Mouse (Mus musculus): ENCODE results near the gene Ubr4.

GRCm38 (mm10) chr4:139330605-139331004 lies 21.8 kb upstream of the Ubr4 start:
- TF ChIP-seq CTCF (IDR thresholded peaks at IDR 0.05; ENCODE audit: low read depth) (peak; percentile 73), EP300 (IDR thresholded peaks at IDR 0.05; ENCODE audit: low read depth) (no peak)
